Mouse (Mus musculus) CH12.LX (cell line): ENCODE measurements around the gene Igsf21. TPM values are rescaled to one million over a fixed set of nuclear protein-coding genes. Genes with fewer than 3 reads are reported as not detected.

Experiments
- DNase-seq: peaks from one replicate; pipeline ENCODE4 v3.0.0-alpha.2; 2013; ENCODE audit errors: extremely low read depth
- H3K27ac ChIP-seq: 2 replicates; pipeline ENCODE4 v1.5.1; 2012; ENCODE audit warnings: low read depth, mild to moderate bottlenecking, control low read depth, moderate library complexity; ENCODE audit not compliant: insufficient read depth
- H3K27me3 ChIP-seq: replicated peaks from 2 replicates; pipeline ENCODE3; 2012; ENCODE audit warnings: inconsistent platforms
- H3K36me3 ChIP-seq, 2 experiments: replicated peaks in 1 of 2; 2 replicates each; pipeline versions ENCODE3 to v1.6.1; 2012; ENCODE audit warnings: inconsistent platforms in 1 of 2, low read length in 1 of 2, mild to moderate bottlenecking in 1 of 2, mixed read lengths in 1 of 2, moderate library complexity in 1 of 2; ENCODE audit not compliant: control insufficient read depth in 1 of 2, insufficient read depth in 1 of 2
- H3K4me1 ChIP-seq, 2 experiments: 2 replicates each; pipeline ENCODE4 v1.6.1; 2012; ENCODE audit warnings: inconsistent platforms in 1 of 2, moderate library complexity in 1 of 2; ENCODE audit not compliant: insufficient read depth in 2 of 2, control insufficient read depth in 1 of 2
- H3K4me2 ChIP-seq: 2 replicates; pipeline ENCODE4 v1.6.1; 2012; ENCODE audit warnings: low read depth, mild to moderate bottlenecking, control low read depth; ENCODE audit not compliant: poor library complexity, insufficient read depth, severe bottlenecking
- H3K4me3 ChIP-seq, 3 experiments: fragments of 150-350 bp in 1 of 3; sonication (generic) in 1 of 3; replicated peaks in 1 of 3; 2 replicates each; pipeline versions ENCODE3 to v1.5.1; 2011 to 2012; ENCODE audit warnings: low read depth in 2 of 3, low read length in 2 of 3, mild to moderate bottlenecking in 2 of 3, moderate library complexity in 2 of 3, control low read depth in 1 of 3, improper control_type of control experiment in 1 of 3, inconsistent platforms in 1 of 3, mixed read lengths in 1 of 3; ENCODE audit not compliant: poor library complexity in 1 of 3
- H3K79me2 ChIP-seq: replicated peaks from 2 replicates; pipeline ENCODE4 v1.6.1; 2012; ENCODE audit warnings: mild to moderate bottlenecking, moderate library complexity; ENCODE audit not compliant: control insufficient read depth, poor library complexity, insufficient read depth, severe bottlenecking; ENCODE audit errors: extremely low read depth
- H3K9ac ChIP-seq: 2 replicates; pipeline ENCODE4 v1.6.1; 2012; ENCODE audit warnings: low read depth, mild to moderate bottlenecking, control low read depth, moderate library complexity; ENCODE audit not compliant: insufficient read depth
- H3K9me3 ChIP-seq: replicated peaks from 2 replicates; pipeline ENCODE3; 2012; ENCODE audit warnings: low read length, inconsistent platforms, mixed read lengths
- CHD1 ChIP-seq: IDR thresholded peaks from 2 replicates; pipeline ENCODE4 v1.6.1; 2012; ENCODE audit warnings: low read depth, low read length, improper control_type of control experiment, inconsistent platforms
- CHD2 ChIP-seq: IDR thresholded peaks from 2 replicates; pipeline ENCODE4 v1.6.1; 2011; ENCODE audit warnings: low read length, improper control_type of control experiment
- HCFC1 ChIP-seq: IDR thresholded peaks from 2 replicates; pipeline ENCODE4 v1.6.1; 2012; ENCODE audit warnings: low read depth, mild to moderate bottlenecking, inconsistent platforms, low read length, improper control_type of control experiment
- MAFK ChIP-seq: IDR thresholded peaks from 2 replicates; pipeline ENCODE4 v1.6.1; 2011; ENCODE audit warnings: low read length, improper control_type of control experiment; ENCODE audit not compliant: insufficient replicate concordance
- MAX ChIP-seq: IDR thresholded peaks from 2 replicates; pipeline ENCODE4 v1.6.1; 2011; ENCODE audit warnings: low read length, improper control_type of control experiment
- MAZ ChIP-seq: IDR thresholded peaks from 2 replicates; pipeline ENCODE4 v1.6.1; 2012; ENCODE audit warnings: low read depth, mild to moderate bottlenecking, inconsistent platforms, low read length, improper control_type of control experiment, moderate library complexity
- MEF2A ChIP-seq: IDR thresholded peaks from 2 replicates; pipeline ENCODE4 v1.6.1; 2014; ENCODE audit warnings: low read depth, mild to moderate bottlenecking, inconsistent platforms, low read length, improper control_type of control experiment, borderline replicate concordance
- MYC ChIP-seq: IDR thresholded peaks from 2 replicates; pipeline ENCODE4 v1.6.1; 2011; ENCODE audit warnings: low read depth, mild to moderate bottlenecking, improper control_type of control experiment, low read length
- NELFE ChIP-seq: IDR thresholded peaks from 2 replicates; pipeline ENCODE4 v1.6.1; 2011; ENCODE audit warnings: low read depth, low read length, improper control_type of control experiment
- POLR2A ChIP-seq: IDR thresholded peaks from 2 replicates; pipeline ENCODE4 v1.6.1; 2011; ENCODE audit warnings: low read depth, mild to moderate bottlenecking, improper control_type of control experiment, low read length
- TCF12 ChIP-seq: IDR thresholded peaks from 2 replicates; pipeline ENCODE4 v1.6.1; 2014; ENCODE audit warnings: low read depth, mild to moderate bottlenecking, inconsistent platforms, low read length, improper control_type of control experiment
- USF2 ChIP-seq: conservative IDR thresholded peaks from 2 replicates; pipeline ENCODE4 v1.6.1; 2011; ENCODE audit warnings: low read depth, low read length, improper control_type of control experiment
- ZC3H11A ChIP-seq: IDR thresholded peaks from 2 replicates; pipeline ENCODE4 v1.6.1; 2012; ENCODE audit warnings: low read depth, mild to moderate bottlenecking, inconsistent platforms, low read length, improper control_type of control experiment
- ZKSCAN1 ChIP-seq: IDR thresholded peaks from 2 replicates; pipeline ENCODE4 v1.6.1; 2012; ENCODE audit warnings: low read depth, inconsistent platforms, low read length, improper control_type of control experiment, borderline replicate concordance
- ZNF384 ChIP-seq: IDR thresholded peaks from 2 replicates; pipeline ENCODE4 v1.6.1; 2012; ENCODE audit warnings: low read depth, low read length, improper control_type of control experiment, inconsistent platforms
- dilution Hi-C: fragments of 300-500 bp; cut with MboI; formaldehyde crosslinking; loops from 2 replicates; pipeline ENCODE4 v1.14.3; 2020; ENCODE audit warnings: low sequenced_read_pairs; ENCODE audit not compliant: extremely low pct_unique_long_range_greater_than_20kb, extremely low pct_ligation_motif_present
- in situ Hi-C: fragments of 300-500 bp; cut with MboI; formaldehyde crosslinking; loops from 3 replicates; pipeline ENCODE4 v1.14.3; 2019; ENCODE audit warnings: low sequenced_read_pairs, low pct_ligation_motif_present, low pct_unique_long_range_greater_than_20kb, mixed read lengths
- polyA plus RNA-seq: library from polyadenylated mRNA; unstranded; fragments of >175 nt; gene quantifications from 2 replicates; pipeline ENCODE4 v1.2.1, GENCODE M21; 2012; ENCODE audit warnings: low read depth; ENCODE audit not compliant: insufficient read length
- total RNA-seq, 2 experiments: library from RNA; depleted of rRNA; stranded (reverse); fragments of 300-350 nt in 1 of 2; fragments of >200 nt in 1 of 2; gene quantifications; 2 replicates each; pipeline ENCODE4 v1.2.3; 2012 to 2014

The Igsf21 gene
- total and polyA plus RNA-seq, 3 experiments = not detected

- in situ Hi-C loops = no loop called here
- Histone ChIP-seq H3K27me3 (peaks cover 5% of the 10 kb centered on the region), H3K79me2 (no peaks in the 10 kb centered on the region), H3K4me3 (no peak overlapping the region), H3K4me2 (no peak overlapping the region), H3K36me3 (no peaks in the 10 kb centered on the region), H3K4me1 (no peaks in the 10 kb centered on the region), H3K9ac (no peak overlapping the region), H3K27ac (no peak overlapping the region), H3K9me3 (peaks cover 31% of the 10 kb centered on the region)
- dilution Hi-C loops = no loop called here
- DNase-seq = no peak
- TF ChIP-seq HCFC1 = no peak
- no peak for TF ChIP-seq MAFK
- TF ChIP-seq POLR2A = no peak
- no peak for TF ChIP-seq USF2
- TF ChIP-seq NELFE = no peak
- no peak for TF ChIP-seq MAX
- TF ChIP-seq ZKSCAN1 = no peak
- TF ChIP-seq TCF12 = no peak
These were observed 115.4 kb downstream of the Igsf21 start for GRCm38 (mm10) chr4:140131201-140131600.

DNA sequence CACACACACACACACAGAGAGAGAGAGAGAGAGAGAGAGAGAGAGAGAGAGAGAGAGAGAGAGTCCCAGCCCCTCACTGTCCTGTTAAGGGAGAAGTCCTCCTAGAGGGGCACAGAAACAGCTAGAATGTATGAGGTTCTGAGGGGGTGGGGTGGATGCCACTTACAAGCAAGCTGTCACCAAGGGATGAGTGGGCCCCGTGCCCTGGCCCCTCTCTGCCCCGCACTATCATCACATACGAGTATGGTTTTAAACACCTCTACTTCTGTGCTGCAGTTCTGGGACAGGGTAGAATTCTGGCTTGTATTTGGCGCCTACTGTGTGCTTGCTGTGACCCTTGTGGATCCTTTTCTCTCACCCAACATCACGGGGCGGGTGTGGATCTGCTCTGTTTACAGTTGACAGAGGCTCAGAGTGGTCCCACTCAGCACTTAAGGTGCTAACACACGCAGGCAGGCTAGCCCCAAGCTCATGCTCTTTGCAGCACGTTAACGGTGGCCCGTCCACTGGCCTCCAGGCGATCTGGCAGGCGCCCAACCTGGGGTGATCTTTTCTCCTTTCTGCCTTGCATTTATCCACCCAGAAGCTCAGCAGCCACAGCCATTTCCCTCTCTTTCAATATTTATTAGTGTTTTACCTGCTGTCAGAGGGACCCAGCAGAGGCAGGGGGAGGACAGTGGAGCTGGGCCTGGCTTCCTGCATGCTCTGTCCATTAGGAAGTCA, 116.9 kb downstream of the Igsf21 start:
- in situ Hi-C loops = no loop called here
- H3K4me1 ChIP-seq = no peaks in the 10 kb centered on the region

GRCm38 (mm10) chr4:140128116-140128515, 118.5 kb downstream of the Igsf21 start:
- dilution Hi-C loops = no loop called here
- TF ChIP-seq ZNF384 (no peak), CHD2 (no peak), MAFK (no peak), MYC (no peak), MAZ (no peak), MEF2A (no peak), CHD1 (no peak), HCFC1 (no peak)
- Histone ChIP-seq H3K4me1 (no peaks in the 10 kb centered on the region), H3K79me2 (no peaks in the 10 kb centered on the region), H3K27me3 (peaks cover 5% of the 10 kb centered on the region), H3K4me2 (no peak overlapping the region), H3K9ac (no peak overlapping the region), H3K36me3 (no peaks in the 10 kb centered on the region), H3K4me3 (no peak overlapping the region), H3K9me3 (peaks cover 30% of the 10 kb centered on the region), H3K27ac (no peak overlapping the region)
- in situ Hi-C loops = no loop called here
- no peak for DNase-seq

More for the DNA sequence above, 116.9 kb downstream of the Igsf21 start:
- Histone ChIP-seq H3K9ac (no peak overlapping the region), H3K79me2 (no peaks in the 10 kb centered on the region), H3K36me3 (no peaks in the 10 kb centered on the region), H3K27me3 (peaks cover 5% of the 10 kb centered on the region), H3K4me2 (no peak overlapping the region), H3K9me3 (peaks cover 26% of the 10 kb centered on the region), H3K4me3 (no peak overlapping the region), H3K27ac (no peak overlapping the region)
- DNase-seq = no peak
- dilution Hi-C loops = no loop called here
- no peak for TF ChIP-seq ZC3H11A
